Mouse (Mus musculus) cerebellum, adult 2 months (tissue): ENCODE results near the gene Rb1.

Experiments
- CTCF ChIP-seq: fragments of 200-500 bp; IDR thresholded peaks from 2 replicates; pipeline ENCODE4 v1.5.1; 2011; ENCODE audit warnings: low read depth, mild to moderate bottlenecking, control low read depth, low read length, moderate library complexity, borderline replicate concordance; ENCODE audit not compliant: insufficient read depth
- POLR2A ChIP-seq: fragments of 200-500 bp; IDR thresholded peaks from 2 replicates; pipeline ENCODE4 v1.6.1; 2011; ENCODE audit warnings: low read length, control low read depth, borderline replicate concordance; ENCODE audit not compliant: insufficient read depth

GRCm38 (mm10) chr14:73324634-73325455 is 777 bp downstream of the Rb1 start:
- TF ChIP-seq CTCF, result no peak
- TF ChIP-seq POLR2A, result no peak
